Mouse (Mus musculus): Measurements from ENCODE around the gene Kctd2. TPM values are rescaled to one million over a fixed set of nuclear protein-coding genes. Genes with fewer than 3 reads are reported as not detected.

The Kctd2 gene
- polyA plus RNA-seq, 1 experiment from 2014 or later: 18.9 TPM

GRCm38 (mm10) chr11:115393721-115394325 lies 26.1 kb upstream of the Kctd2 start:
- Histone ChIP-seq H3K4me2 (ENCODE audit: low read length) (no peak overlapping the region), H3K9me3 (ENCODE audit: control insufficient read depth, low read length) (no peaks in the 10 kb centered on the region), H3K36me3 (ENCODE audit: control insufficient read depth, insufficient read depth) (peaks cover 21% of the 10 kb centered on the region), H3K9ac (replicated peaks; ENCODE audit: low read depth, low read length) (no peak overlapping the region), H3K4me1 (replicated peaks; ENCODE audit: control insufficient read depth, insufficient read depth, low read length) (no peaks in the 10 kb centered on the region), H3K4me3 (replicated peaks; ENCODE audit: low read length) (no peak overlapping the region), H3K27ac (ENCODE audit: low read length) (no peak overlapping the region), H3K27me3 (replicated peaks; ENCODE audit: control insufficient read depth, insufficient read depth, low read length) (no peaks in the 10 kb centered on the region)
- ATAC-seq: no peak
- WGBS: 74% methylated on average over 34 of the region's 34 CpGs

DNA sequence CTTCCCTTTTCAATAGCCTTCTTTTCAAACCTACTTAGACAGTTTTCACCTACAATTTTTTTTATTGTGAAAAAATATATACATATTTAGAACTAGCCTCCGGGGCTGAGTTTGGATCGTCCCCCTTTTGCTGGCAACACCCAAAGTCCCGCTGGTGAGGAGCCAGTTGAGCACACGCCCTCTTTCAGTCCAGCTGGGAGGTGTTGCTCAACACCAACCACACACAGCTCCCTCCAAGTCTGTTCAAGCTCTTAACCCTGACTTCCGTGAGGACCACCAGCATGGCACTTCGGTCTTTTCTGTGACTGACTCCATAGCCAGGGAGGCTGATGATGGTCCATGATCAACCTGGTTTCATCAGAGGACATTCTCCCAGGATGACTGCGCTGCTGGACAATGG lies 21.8 kb upstream of the Kctd2 start:
- Histone ChIP-seq H3K4me1 (replicated peaks; ENCODE audit: control insufficient read depth, insufficient read depth, low read length) (peaks cover 7% of the 10 kb centered on the region; the same call in 1 of the 2 replicates), H3K36me3 (ENCODE audit: control insufficient read depth, insufficient read depth) (peaks cover 8% of the 10 kb centered on the region), H3K27ac (ENCODE audit: low read length) (no peak overlapping the region), H3K27me3 (replicated peaks; ENCODE audit: control insufficient read depth, insufficient read depth, low read length) (no peaks in the 10 kb centered on the region), H3K9ac (replicated peaks; ENCODE audit: low read depth, low read length) (no peak overlapping the region), H3K9me3 (ENCODE audit: control insufficient read depth, low read length) (no peaks in the 10 kb centered on the region), H3K4me2 (ENCODE audit: low read length) (no peak overlapping the region), H3K4me3 (replicated peaks; ENCODE audit: low read length) (no peak overlapping the region)
- ATAC-seq: no peak
- 85% methylated on average over 7 of the region's 7 CpGs for WGBS

DNA sequence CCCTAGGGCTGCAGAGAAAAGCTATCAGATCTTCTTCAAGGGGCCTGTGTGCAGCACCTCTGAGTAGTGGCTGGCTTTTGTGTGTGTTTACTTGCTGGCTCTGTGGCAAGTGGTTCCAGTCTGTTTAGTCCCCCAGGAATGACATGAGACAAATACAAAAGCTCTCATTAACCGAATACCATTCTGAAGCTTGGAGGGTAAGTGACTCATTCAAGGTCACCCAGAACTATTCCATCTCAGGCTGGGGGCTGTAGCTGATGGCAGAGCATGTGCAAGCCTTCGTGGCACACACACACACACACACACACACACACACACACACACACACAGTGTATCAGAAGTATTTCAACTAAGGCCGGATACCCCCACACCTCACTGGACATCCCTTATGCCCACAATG lies 19.8 kb upstream of the Kctd2 start:
- no peak for ATAC-seq
- 0 out of 2 replicates have a peak, but pooled peaks cover 4% of the 10 kb centered on the region for H3K36me3 ChIP-seq (ENCODE audit: control insufficient read depth, insufficient read depth)
- 71% methylated on average over 3 of the region's 3 CpGs for WGBS
- H3K27ac ChIP-seq (ENCODE audit: low read length): no peak overlapping the region
- H3K4me2 ChIP-seq (ENCODE audit: low read length): no peak overlapping the region
- no peaks in the 10 kb centered on the region for H3K27me3 ChIP-seq (replicated peaks; ENCODE audit: control insufficient read depth, insufficient read depth, low read length)
- no peak overlapping the region for H3K9ac ChIP-seq (replicated peaks; ENCODE audit: low read depth, low read length)
- H3K4me3 ChIP-seq (replicated peaks; ENCODE audit: low read length): no peak overlapping the region
- H3K9me3 ChIP-seq (ENCODE audit: control insufficient read depth, low read length): no peaks in the 10 kb centered on the region
- peaks cover 19% of the 10 kb centered on the region for H3K4me1 ChIP-seq (replicated peaks; ENCODE audit: control insufficient read depth, insufficient read depth, low read length)

GRCm38 (mm10) chr11:115400630-115401391 lies 19.1 kb upstream of the Kctd2 start:
- H3K27me3 ChIP-seq (replicated peaks; ENCODE audit: control insufficient read depth, insufficient read depth, low read length): no peaks in the 10 kb centered on the region
- H3K27ac ChIP-seq (ENCODE audit: low read length): no peak overlapping the region; the same call in 1 of the 2 replicates
- WGBS: 44% methylated on average over 11 of the region's 11 CpGs
- no peak overlapping the region for H3K4me2 ChIP-seq (ENCODE audit: low read length)
- H3K9me3 ChIP-seq (ENCODE audit: control insufficient read depth, low read length): no peaks in the 10 kb centered on the region
- no peak overlapping the region for H3K4me3 ChIP-seq (replicated peaks; ENCODE audit: low read length)
- no peak overlapping the region for H3K9ac ChIP-seq (replicated peaks; ENCODE audit: low read depth, low read length)
- H3K36me3 ChIP-seq (ENCODE audit: control insufficient read depth, insufficient read depth): 0 out of 2 replicates have a peak, but pooled peaks cover under 1% of the 10 kb centered on the region
- H3K4me1 ChIP-seq (replicated peaks; ENCODE audit: control insufficient read depth, insufficient read depth, low read length): peaks cover 19% of the 10 kb centered on the region
- ATAC-seq: 0 out of 2 replicates have a peak, but pooled peaks have one; percentile 35

DNA sequence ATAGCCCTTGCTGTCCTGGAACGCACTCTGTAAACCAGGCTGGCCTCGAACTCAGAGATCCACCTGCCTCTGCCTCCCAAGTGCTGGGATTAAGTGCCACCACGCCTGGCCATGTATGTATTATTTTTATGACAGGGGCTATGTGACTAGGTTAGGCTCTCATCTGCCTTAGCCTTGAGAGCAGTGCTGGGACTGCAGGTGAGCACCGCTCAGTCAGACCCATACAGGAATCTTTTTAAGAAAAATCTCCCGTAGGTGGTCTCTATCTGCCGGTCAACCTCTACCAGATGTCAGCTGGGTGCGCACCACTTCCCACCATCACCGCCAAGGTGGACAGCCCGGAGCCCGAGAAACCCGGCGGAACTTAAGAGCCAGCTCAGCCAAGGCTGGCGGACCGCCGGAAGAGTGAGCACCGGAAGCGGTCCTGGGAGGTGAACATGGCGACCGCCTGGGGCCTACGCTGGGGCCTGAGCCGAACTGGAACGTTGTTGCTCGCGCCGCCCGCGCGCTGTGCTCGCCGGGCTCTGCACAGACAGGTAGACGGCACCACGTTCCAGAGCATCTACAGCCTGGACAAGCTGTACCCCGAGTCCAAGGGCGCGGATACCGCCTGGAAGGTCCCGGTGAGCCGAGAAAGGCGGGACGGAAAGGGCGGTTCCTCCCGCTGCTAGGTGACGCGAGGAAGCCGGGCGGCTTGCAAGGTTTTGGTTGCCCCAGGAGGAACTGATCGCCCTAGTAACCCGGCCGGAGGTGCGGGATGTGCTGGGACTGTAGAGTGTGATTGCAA lies 16.4 kb upstream of the Kctd2 start, which contains the start of gene Mrpl58:
Gene Mrpl58, plus strand, starts transcription at position 415 of the 787 bp plus-strand sequence.
- Histone ChIP-seq H3K4me3 (replicated peaks; ENCODE audit: low read length) (peak within 1 kb of the TSS; percentile 81), H3K9ac (replicated peaks; ENCODE audit: low read depth, low read length) (peak within 1 kb of the TSS; percentile 96), H3K27ac (ENCODE audit: low read length) (peak within 1 kb of the TSS; percentile 84), H3K9me3 (ENCODE audit: control insufficient read depth, low read length) (no peaks in the 10 kb centered on the region), H3K4me1 (replicated peaks; ENCODE audit: control insufficient read depth, insufficient read depth, low read length) (peaks cover 19% of the 10 kb centered on the region), H3K4me2 (ENCODE audit: low read length) (peak within 1 kb of the TSS; percentile 87), H3K36me3 (ENCODE audit: control insufficient read depth, insufficient read depth) (no peaks in the 10 kb centered on the region), H3K27me3 (replicated peaks; ENCODE audit: control insufficient read depth, insufficient read depth, low read length) (no peaks in the 10 kb centered on the region)
- ATAC-seq: peak; percentile 87
- 2% methylated on average over 50 of the region's 50 CpGs for WGBS

DNA sequence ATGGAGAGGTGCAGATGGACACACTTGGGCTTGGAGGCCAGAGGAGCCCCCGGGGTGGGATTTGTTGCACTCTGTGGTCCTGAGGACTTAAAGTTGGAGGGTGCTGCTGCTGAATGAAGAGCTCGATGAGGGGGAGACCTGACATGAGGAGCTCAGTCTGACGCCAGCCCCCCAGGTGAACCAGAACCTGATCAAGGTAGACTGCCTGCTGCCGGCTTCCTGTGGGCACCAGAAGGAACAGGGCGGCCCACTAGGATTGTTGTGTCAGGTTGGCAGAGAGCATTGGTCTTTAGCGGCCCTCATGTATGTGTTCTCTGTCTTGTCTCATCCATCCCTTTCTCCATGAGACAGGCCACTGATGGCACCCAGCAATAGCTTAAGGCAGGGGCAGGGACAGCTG lies 14.2 kb upstream of the Kctd2 start:
- Histone ChIP-seq H3K27ac (ENCODE audit: low read length) (no peak overlapping the region), H3K27me3 (replicated peaks; ENCODE audit: control insufficient read depth, insufficient read depth, low read length) (no peaks in the 10 kb centered on the region), H3K9ac (replicated peaks; ENCODE audit: low read depth, low read length) (no peak overlapping the region), H3K4me3 (replicated peaks; ENCODE audit: low read length) (no peak overlapping the region), H3K4me2 (ENCODE audit: low read length) (no peak overlapping the region), H3K9me3 (ENCODE audit: control insufficient read depth, low read length) (no peaks in the 10 kb centered on the region), H3K36me3 (ENCODE audit: control insufficient read depth, insufficient read depth) (no peaks in the 10 kb centered on the region), H3K4me1 (replicated peaks; ENCODE audit: control insufficient read depth, insufficient read depth, low read length) (peaks cover 28% of the 10 kb centered on the region)
- 93% methylated on average over 6 of the region's 6 CpGs for WGBS
- ATAC-seq: no peak

GRCm38 (mm10) chr11:115406858-115407401 lies 13.0 kb upstream of the Kctd2 start:
- Histone ChIP-seq H3K9me3 (ENCODE audit: control insufficient read depth, low read length) (no peaks in the 10 kb centered on the region), H3K4me3 (replicated peaks; ENCODE audit: low read length) (no peak overlapping the region), H3K27me3 (replicated peaks; ENCODE audit: control insufficient read depth, insufficient read depth, low read length) (no peaks in the 10 kb centered on the region), H3K4me2 (ENCODE audit: low read length) (no peak overlapping the region), H3K9ac (replicated peaks; ENCODE audit: low read depth, low read length) (no peak overlapping the region), H3K36me3 (ENCODE audit: control insufficient read depth, insufficient read depth) (no peaks in the 10 kb centered on the region), H3K4me1 (replicated peaks; ENCODE audit: control insufficient read depth, insufficient read depth, low read length) (peaks cover 29% of the 10 kb centered on the region), H3K27ac (ENCODE audit: low read length) (no peak overlapping the region)
- WGBS: 93% methylated on average over 17 of the region's 17 CpGs
- ATAC-seq: no peak

DNA sequence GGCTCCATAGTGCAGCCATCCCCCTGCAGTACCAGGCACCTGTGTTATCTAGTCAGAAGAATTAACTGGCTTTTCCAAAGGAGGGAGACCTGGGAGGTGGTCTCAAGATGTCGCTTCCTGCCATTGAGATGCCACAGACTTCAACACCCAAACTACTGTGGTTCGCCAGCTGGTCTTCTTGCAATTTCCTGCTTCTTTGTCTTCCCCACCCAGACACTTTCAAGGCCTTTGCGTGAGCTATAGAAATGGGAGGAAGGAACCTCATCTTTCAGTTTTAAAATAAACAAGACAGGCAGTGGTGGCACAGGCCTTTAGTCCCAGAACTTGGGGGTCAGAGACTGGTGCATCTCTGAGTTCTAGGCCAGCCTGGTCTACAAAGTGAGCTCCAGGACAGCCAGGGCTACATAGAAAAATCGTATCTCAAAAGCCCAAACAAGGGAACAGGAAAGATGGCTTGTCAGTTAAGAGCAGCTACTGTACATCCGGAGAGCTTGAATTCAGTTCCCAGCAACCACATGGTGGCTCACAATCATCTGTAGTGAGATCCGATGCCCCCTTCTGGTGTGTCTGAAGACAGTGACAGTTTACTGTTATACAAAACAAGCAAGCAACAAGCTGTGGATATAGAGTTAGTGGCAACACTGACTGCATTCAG lies 11.5 kb upstream of the Kctd2 start:
- 66% methylated on average over 6 of the region's 6 CpGs for WGBS
- no peak overlapping the region for H3K9ac ChIP-seq (replicated peaks; ENCODE audit: low read depth, low read length)
- no peak overlapping the region for H3K4me2 ChIP-seq (ENCODE audit: low read length)
- peaks cover 30% of the 10 kb centered on the region for H3K4me1 ChIP-seq (replicated peaks; ENCODE audit: control insufficient read depth, insufficient read depth, low read length)
- H3K36me3 ChIP-seq (ENCODE audit: control insufficient read depth, insufficient read depth): no peaks in the 10 kb centered on the region
- H3K4me3 ChIP-seq (replicated peaks; ENCODE audit: low read length): no peak overlapping the region
- no peak for ATAC-seq
- no peaks in the 10 kb centered on the region for H3K27me3 ChIP-seq (replicated peaks; ENCODE audit: control insufficient read depth, insufficient read depth, low read length)
- H3K27ac ChIP-seq (ENCODE audit: low read length): no peak overlapping the region
- H3K9me3 ChIP-seq (ENCODE audit: control insufficient read depth, low read length): no peaks in the 10 kb centered on the region
